Mouse (Mus musculus) MEL (cell line): ENCODE results near the gene Slc16a1.

Experiments used
- CHD1 ChIP-seq: IDR thresholded peaks from 2 replicates; pipeline ENCODE4 v1.6.1; 2012; ENCODE audit warnings: low read depth, mild to moderate bottlenecking, inconsistent platforms, low read length, improper control_type of control experiment
- CHD2 ChIP-seq: IDR thresholded peaks from 2 replicates; pipeline ENCODE4 v1.6.1; 2011; ENCODE audit warnings: low read length, improper control_type of control experiment
- MAX ChIP-seq: IDR thresholded peaks from 2 replicates; pipeline ENCODE4 v1.6.1; 2011; ENCODE audit warnings: low read length, improper control_type of control experiment
- POLR2A ChIP-seq, 2 experiments: IDR thresholded peaks; 2 replicates each; pipeline ENCODE4 v1.6.1; 2011 to 2012; ENCODE audit warnings: low read length in 2 of 2, mild to moderate bottlenecking in 2 of 2, control low read depth in 1 of 2, improper control_type of control experiment in 1 of 2, low read depth in 1 of 2, moderate library complexity in 1 of 2; ENCODE audit not compliant: control insufficient read depth in 1 of 2, insufficient read depth in 1 of 2, poor library complexity in 1 of 2
- ZC3H11A ChIP-seq: IDR thresholded peaks from 2 replicates; pipeline ENCODE4 v1.6.1; 2012; ENCODE audit warnings: low read depth, mild to moderate bottlenecking, inconsistent platforms, low read length, improper control_type of control experiment
- ZKSCAN1 ChIP-seq: IDR thresholded peaks from 2 replicates; pipeline ENCODE4 v1.6.1; 2012; ENCODE audit warnings: low read depth, mild to moderate bottlenecking, inconsistent platforms, low read length, improper control_type of control experiment, moderate library complexity

DNA sequence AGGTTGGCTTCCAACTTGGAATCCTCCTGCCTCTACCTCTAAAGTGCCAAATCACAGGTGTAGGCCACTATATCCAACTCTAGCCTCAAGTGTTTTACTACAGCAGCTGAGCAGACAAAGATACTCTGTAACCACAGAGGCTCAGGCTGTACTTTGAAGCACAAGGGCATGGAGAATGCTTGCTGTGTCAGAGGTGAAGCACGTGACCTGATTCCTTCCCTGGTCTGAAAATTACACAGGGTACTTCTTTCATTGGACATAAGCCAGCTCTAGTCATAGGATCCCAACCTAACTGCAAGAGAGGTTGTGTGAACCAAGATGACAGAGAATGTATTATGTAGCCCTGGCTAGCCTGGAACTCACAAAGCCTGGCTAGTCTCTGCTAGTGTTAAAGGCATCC lies 24.4 kb upstream of the Slc16a1 start:
- no peak for TF ChIP-seq MAX
- TF ChIP-seq ZC3H11A, result no peak
- TF ChIP-seq CHD1, result no peak
- TF ChIP-seq CHD2, result no peak
- no peak for TF ChIP-seq POLR2A (IDR thresholded peaks at IDR 0.05; ENCODE audit: control insufficient read depth in 1 of 2, insufficient read depth in 1 of 2, low read depth in 1 of 2, low read length in 2 of 2, poor library complexity in 1 of 2)
- no peak for TF ChIP-seq ZKSCAN1
